Mouse (Mus musculus): ENCODE results near the gene Tcf21.

The Tcf21 gene

DNA sequence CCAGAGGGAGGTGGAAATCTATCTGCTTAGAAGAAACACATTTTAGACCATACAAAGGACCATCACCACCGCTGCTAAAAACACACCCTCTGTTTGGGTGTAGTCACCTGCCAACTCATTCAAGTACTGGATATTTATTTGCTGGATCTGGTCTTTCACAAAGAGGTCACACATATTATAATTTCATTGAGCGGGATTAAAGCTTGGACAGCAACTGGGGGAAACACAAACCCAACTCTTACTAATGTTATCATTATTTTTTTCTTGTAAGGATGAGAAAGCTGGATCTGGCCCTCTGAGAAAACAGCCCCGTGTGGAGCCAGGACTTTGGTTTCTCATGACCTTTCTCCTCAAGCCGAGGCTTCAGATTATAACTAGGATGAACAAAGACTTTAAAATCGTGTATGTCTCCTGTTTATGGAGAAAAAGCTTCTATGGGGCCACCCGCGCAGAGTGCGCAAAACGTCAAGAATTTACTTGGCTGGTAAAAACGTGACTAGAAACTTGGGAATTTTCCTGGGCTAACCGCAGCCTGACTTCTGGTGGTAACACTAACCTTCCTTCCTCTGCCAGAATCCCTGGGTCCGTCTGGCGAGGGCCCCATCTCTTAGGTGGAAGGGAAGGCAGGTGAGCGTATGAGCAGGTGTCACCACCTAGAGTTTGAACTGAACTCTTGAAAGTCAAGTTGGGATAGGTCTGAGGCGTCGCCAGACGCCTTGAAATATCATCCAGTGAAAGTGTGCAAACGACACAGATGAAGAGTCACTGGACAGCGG is 4.3 kb downstream of the Tcf21 start:
- no peak for DNase-seq (ENCODE audit: extremely low read depth, low read depth)

DNA sequence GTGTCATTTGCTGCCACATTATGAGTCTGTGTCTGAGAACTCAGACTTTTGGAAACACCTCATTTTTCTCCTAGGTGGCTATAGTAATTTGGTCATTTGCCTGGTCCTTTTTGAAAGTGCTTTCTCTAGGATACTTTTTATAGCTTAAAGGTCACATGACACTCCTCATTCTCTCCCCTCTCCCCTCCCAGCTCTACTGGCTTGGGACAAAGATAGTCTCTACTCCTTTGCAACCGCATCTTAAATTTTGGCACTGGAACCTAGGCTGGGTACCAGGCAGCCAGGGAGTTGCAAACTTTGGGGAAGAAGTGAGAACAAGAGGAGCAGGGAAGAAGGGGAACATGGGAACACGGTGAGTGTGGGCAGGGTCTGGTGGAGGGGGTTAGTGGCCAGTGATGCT is 5.2 kb downstream of the Tcf21 start:
- no peak for DNase-seq (ENCODE audit: extremely low read depth, low read depth)

DNA sequence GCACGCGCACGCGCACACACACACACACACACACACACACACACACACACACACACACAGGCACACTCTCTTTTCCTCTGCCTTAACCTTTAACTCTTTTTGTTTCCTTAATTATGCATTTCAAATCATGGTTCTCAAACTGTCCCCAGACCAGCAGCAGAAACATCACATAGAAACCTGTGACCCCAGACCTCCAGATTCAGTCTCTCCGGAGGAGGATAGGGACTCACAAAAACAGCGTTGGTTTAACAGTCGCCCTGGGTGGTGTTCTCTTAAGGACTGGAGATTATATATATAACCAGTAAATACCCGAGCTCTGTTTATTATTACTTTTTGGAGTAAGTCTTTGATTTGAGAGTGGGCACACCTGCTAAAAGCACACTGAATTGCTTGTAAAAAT is 5.7 kb downstream of the Tcf21 start:
- DNase-seq (ENCODE audit: extremely low read depth, low read depth): no peak

DNA sequence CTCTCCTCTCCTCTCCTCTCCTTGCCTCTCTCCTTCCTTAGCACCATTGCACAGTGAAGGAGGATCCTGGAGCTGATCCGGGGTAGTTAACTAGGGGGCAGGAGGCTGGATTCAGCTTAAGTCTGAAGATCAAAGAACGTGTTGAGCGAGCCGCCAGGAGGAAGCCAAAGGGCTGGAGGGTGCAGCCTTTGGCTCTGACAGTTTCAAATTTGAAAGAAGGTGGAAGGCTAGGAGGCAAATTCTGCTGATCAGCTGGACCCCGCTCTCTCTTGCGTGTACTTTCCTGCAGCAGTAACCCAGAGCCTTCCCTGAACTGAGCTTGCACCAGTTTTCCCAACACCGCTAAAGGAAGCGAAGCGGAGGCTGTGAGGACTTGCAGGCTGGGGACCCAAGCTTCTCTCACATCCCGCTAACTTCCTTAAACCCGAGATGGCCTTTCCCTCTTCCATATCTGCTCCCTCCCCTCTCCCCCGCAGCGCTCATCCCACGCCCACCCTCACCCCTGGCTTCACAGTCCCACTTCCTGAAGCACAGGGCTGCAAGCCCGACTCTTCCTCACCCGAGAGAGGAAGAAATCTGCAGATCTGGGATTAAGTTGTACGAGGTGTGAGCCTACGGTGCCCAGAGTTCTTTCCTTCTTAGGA is 6.5 kb downstream of the Tcf21 start:
- no peak for DNase-seq (ENCODE audit: extremely low read depth, low read depth)

DNA sequence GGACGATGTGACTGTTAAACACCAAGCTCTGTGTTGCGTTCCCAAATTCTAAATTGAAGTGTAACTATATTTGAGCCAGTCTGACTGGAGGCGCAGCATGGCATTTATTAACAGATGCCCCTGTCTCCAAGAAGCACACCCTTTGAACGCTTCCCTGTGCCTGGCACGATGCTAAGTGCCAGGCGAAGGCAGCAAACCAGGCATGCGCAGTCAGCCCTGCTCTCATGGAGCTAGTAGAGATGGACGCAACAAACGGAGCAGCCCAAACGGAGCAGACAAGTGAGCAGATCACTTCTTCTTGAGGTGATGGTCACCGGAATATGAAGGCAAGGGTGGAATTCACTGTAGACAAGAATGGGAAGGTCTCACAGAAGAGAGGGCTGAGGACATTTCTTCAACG is 8.1 kb downstream of the Tcf21 start:
- DNase-seq (ENCODE audit: extremely low read depth, low read depth): no peak

DNA sequence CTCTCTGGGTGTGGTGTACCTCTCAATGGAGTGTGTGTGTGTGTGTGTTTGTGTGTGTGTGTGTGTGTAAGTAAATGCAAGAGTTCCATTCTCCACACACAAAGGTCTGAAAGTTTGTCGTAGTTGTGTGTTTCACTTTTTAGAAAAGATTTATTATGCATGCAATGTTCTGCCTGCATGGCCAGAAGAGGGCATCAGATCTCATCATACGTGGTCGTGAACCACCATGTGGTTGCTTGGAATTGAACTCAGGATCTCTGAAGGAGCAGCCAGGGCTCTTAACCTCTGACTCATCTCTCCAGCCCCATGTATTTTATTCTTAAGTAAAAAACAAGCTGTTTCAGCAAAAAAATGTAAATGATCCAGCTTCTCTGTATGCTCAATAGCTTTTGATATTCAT is 37.3 kb downstream of the Tcf21 start:
- no peak for DNase-seq (ENCODE audit: extremely low read depth, low read depth)

DNA sequence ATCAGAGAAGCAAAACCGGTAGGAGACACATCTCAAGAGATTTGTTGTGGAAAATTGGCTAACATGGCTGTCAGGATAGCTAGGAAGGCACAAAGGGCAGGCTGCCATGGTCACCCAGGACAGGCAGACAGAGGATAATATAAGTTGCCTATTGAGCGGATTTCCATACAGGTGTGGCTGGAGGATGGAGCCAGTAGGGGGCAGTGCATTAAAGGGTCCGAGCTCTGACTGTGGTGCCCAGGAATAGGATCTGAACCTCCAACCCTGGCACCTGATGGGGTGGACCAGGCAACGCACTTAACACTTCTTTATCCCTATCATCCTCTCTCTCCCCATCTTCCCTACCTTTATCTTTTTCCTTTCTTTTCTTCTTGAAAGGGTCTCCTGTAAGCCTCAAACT is 38.5 kb downstream of the Tcf21 start:
- DNase-seq (ENCODE audit: extremely low read depth, low read depth): no peak

DNA sequence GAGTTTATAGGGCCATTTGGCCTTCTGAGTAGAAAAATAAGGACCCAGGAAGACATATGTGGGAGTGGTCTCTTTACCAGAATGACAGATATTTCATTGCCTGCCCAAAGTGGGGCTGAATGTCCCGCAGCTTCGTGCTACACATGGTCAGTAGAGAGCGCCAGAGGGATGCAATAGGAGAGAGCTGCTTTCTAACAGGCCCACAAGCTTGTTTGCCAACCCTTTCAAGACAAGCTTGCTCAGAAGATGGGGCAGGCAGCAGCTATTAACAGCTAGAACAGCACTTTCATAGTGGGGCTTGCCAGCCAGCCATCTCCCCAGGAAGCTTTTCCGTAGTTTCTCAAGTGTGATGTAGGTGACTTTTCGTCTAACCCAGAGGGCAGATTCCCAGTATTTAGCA is 42.0 kb downstream of the Tcf21 start:
- DNase-seq (ENCODE audit: extremely low read depth, low read depth): no peak

DNA sequence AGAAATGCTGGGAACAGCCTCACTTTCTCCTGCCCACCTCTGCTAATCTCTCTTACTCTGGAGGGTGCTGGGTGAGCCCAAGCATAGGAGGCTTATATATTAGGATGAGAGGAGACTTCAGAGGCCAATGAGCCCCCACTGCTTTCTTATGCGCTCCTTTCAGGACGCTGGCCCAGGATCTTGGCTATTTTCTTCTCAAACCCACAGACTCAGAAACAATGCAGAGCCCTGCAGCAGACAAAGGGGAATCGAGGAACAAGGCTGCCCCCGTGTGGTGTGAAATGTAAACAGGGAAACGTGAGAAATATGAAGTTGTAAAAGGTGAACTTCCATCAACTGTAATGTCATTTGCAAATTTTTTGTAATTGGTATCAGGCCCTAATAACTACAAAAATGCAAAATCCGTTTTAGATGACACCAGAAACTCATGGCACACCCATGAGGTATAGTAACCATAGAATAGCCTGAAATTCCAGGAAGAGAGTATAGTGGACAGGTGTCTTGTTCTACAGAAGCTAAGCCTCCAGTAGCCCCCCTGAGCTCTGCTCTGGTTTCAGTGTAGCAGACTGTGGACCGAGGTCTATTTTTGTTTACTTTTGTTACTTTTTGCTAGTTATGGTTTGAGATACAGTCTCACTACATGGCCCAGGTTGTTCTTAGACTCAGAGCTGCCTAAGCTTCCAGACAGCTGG is 43.8 kb downstream of the Tcf21 start:
- no peak for DNase-seq (ENCODE audit: extremely low read depth, low read depth)

DNA sequence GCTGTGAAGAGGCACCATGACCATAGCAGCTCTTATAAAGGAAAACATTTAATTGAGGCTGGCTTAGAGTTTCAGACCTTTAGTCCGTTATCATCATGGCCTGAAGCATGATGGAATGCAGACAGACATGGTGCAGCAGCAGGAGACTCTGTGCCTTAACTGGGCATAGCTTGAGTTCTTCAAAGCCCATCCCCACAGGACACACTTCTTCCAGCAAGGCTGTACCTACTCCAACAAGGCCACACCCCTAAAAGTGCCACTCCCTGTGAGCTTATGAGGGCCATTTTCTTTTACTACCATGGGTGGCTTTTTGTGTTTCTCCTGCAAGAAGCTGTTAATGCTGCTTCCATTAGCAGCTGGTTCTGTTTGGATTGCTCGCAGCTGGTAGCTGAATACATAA is 44.5 kb downstream of the Tcf21 start:
- no peak for DNase-seq (ENCODE audit: extremely low read depth, low read depth)

DNA sequence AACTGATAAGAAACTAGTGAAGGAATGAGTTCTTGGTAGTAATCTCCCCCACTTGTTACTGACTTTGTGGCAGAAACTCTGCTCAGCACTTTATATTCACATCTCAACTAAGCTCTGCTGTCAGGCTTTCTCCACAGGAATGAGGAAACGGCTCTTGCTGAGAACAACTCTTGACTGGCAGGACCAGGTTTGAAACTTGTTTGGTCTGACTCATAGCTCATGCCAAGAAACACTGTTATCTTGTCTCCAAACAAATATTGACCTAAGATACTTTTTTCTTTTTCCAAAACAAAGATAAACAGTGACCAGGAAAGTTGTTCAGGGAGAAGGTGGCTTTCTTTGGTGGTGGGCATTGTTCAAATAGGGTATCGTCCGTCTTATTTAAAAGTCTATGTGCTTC is 45.3 kb downstream of the Tcf21 start:
- no peak for DNase-seq (ENCODE audit: extremely low read depth, low read depth)
